Mouse (Mus musculus): Measurements from ENCODE around the gene Plppr3.
A peak's percentile ranks its signal among the peaks of the same experiment; 100 is the strongest.

Plppr3 gene

DNA sequence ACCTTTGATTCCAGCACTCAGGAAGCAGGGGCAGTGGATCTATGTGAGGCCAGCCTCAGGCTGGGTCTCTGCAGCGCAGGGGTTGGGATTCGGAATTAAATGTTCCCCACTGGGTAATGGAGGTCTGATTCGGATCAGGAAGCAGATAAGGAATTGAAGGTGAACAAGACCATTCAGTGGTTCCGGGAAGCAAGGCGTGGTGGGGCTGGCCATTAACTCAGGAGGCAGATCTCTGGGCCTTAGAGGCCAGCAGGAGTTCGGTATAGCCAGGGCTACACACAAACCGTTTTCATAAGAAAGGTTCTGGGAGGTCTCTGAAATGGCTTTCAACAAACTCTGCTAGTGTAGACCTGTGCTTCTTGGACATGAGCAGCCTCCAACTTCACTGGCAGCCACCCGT is 21.6 kb downstream of the Plppr3 start:
- no peak for DNase-seq (ENCODE audit: low read depth)

DNA sequence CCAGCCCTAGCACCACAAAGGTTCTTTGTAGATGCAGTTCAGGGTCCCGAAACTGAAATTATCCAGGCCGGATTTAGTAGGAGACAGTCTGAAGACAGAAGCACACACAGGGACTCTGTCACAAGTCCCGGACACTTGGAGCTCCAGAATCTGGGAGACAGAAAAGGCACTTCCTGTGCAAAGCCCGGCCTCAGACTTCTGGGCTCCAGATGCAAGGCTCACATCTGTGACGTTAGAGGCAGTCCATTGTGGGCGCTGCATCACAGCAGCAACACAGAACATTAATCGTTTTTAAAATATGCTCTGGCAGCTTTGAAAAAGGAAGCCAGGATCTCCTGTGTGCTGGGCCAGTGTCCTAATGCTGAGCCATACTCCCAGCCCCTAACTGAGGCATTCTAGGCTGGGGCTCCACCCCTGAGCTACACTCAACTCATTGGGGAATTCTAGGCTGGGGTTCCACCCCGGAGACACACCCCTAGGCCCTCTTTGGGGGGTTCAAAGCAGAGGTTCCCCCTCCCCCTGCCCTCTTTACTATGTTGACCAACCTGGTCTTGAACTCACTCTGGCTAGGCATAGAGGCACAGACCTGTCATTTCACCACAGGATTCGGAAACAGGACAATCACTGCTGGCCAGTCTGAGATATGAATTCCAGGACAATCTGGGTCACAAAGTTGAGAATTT is 22.2 kb downstream of the Plppr3 start:
- DNase-seq (ENCODE audit: low read depth) = peak; percentile 88

DNA sequence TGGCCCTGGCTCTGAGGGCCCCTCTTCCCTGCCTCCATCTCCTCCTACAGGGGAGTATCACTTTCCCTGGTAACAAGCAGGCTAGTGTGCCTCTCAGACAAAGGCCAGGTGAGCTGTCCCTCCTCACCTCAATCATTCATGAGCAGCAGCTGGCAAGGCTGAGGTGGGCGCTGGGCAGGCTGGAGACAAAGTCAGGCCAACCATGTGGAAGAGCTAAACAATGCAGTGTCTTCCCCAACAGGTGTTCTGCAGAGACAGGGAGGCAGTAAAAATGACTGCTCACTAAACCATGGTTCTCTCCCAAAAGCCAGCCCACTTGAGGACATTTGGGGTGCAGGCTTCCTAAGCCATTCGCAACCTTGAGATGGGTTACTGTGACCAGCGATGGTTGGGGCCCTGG is 22.8 kb downstream of the Plppr3 start:
- no peak for DNase-seq (ENCODE audit: low read depth)

DNA sequence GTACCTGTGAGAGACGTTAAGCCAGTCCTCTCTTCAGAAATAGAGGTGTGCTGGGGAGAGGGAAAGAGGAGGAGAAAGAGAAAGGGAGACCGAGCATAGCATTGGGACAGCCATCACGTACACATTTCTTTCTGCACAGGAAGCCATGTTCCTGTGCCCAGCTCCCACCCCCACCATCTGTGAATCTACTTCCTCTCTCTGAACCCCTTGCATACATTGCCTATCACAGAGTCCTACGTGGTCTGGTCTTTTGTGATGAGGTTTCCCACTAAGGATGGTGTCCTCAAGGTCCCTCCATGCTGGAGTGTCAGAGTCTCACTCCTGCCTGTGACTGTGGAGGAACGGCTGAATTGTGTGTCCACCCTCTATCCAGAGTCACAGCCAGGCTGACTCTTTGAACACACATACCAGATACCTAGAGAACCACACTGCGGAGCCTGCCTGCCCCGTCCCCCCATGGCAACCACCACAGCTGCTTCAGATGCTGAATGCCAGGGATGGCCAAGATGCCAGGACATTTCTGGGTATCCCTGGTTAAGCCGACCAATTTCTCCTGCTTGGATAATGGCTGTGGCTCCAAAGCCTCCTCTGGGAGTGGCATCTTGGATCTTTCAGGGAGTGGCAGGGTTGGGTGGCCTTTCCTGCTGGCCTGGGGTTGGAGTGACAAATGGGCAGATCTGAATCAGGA is 24.3 kb downstream of the Plppr3 start:
- no peak for DNase-seq (ENCODE audit: low read depth)

DNA sequence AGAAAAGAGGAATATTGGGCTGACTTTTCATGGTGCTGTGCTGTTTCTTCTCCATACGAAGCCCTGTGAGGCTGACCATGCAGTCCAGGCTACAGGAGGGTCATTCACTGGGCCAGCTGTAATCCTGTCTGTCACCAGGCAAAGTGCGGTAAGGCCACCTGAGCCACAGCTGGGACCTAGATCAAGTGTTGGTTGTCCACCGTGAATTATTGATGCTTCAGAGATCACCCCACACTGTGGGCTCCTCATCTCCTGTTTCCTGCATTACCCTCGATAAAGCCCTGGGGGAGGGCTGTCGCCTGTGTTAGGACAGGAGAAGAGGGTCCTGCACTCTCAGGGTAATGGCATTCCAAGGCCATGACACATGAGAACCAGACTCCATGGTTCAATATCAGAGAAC is 27.9 kb downstream of the Plppr3 start:
- DNase-seq (ENCODE audit: low read depth) = no peak

- peak; percentile 53 for DNase-seq (ENCODE audit: low read depth)
These were observed 31.0 kb downstream of the Plppr3 start for GRCm38 (mm10) chr10:79843476-79843875.

DNA sequence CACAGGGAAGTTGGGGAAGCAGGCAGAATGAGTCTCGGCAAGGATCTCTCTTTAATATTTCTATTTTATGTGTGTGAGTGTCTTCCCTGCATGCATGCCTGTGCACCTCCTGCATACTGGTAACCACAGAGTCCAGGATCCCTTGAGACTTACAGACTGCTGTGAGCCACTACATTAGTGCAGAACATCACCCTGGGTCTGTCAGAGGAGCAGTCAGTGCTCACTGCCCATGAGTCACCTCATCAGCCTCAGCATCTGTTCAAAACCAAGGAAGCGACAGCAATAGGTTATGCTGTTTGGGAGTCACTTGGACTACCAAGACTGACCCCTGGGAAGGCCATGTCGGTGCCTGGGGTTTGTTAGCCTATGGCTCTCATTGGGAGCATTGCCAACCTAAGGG is 32.1 kb downstream of the Plppr3 start:
- DNase-seq (ENCODE audit: low read depth) = peak; percentile 59

- DNase-seq (ENCODE audit: low read depth) = peak; percentile 89
These were observed 33.5 kb downstream of the Plppr3 start for GRCm38 (mm10) chr10:79840644-79841551.

DNA sequence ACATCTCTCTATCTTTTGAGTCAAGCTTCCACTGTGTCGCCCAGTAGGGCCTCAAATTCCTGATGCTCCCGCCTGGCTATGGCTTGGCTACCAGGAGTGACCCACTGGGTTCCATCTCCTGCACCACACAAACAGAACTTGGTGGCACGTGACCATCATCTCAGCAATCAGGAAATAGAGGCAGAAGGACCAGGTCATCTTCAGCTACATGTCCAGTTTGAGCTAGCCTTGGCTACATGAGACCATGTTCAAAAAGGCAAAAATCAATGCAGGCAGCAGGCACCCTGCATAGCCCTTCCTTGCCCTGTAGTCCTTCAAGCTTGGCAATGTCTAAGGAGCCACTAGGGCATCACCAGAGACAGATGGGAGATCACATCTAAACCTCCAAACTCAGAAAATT is 34.3 kb downstream of the Plppr3 start:
- DNase-seq (ENCODE audit: low read depth) = no peak

GRCm38 (mm10) chr10:79838151-79838550 is 36.3 kb downstream of the Plppr3 start:
- no peak for DNase-seq (ENCODE audit: low read depth)

GRCm38 (mm10) chr10:79836918-79837317 is 37.5 kb downstream of the Plppr3 start:
- DNase-seq (ENCODE audit: low read depth) = no peak

DNA sequence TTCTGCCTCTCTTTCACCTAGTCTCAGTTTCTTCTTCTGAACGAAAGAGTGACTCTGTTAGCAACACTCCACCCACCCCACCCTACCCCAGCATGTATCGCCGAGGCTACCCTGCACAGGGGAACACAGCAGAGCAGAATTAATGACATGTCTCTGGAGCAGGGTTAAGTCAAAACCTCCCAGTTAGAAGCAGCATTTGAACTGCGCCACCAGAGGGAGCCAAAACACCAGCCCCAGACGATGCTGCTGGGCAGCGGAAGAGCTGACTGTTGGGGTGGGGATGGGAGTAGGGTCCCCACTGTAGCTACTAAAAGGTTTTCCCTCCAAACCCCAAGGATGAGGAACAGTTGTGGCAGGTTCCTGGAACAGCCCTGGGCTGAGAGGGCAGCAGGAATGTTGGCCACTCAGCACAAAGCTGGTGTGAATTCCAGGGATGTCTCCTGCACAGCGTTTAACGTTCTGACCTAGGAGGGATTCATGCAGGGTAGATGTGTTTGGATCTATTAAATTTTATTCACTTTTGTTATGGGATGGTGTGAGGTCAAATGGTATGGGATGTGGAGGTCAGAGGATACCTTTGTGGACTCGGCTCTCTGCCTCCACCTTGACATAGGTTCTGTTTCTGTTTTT is 39.5 kb downstream of the Plppr3 start:
- DNase-seq (ENCODE audit: low read depth) = peak; percentile 89

GRCm38 (mm10) chr10:79832786-79833181 is 41.6 kb downstream of the Plppr3 start:
- no peak for DNase-seq (ENCODE audit: low read depth)

- no peak for DNase-seq (ENCODE audit: low read depth)
These were observed 42.2 kb downstream of the Plppr3 start for GRCm38 (mm10) chr10:79832026-79832785.

DNA sequence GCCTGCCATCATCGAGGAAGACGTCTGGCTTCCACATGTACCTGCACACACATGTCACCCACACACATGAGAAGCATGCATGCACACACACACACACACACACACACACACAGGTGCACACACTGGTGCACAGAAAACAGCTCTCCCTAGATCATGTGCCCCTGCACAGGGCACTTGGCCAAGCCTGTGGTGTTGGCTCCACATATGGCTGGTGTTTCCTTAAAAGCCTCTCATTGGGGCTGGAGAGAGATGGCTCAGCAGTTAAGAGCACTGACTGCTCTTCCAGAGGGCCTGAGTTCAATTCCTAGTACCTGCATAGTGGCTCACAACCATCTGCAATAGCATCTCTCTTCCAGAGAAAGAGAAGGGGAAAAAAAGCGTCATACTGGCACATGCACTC is 42.9 kb downstream of the Plppr3 start:
- DNase-seq (ENCODE audit: low read depth) = peak; percentile 80

DNA sequence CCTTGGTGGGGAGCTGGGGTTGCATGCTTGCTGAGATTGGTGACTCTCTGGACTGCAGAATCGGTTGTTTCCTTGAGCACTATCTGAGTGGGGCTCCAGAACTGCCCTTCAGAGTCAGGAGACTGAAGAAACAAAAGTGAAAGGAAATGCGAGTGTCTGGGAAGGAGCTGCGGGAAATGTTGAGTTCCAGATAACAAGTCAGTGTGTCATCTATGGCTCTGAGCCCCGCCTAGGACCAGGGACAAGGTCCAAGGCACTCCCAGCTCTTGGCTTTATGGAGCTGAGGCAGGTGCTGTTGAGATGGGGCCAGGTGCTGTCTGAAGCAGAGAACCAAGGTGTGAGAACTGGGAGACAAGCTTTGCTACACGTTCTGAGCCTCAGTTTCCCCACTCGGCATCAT is 50.0 kb downstream of the Plppr3 start:
- DNase-seq (ENCODE audit: low read depth) = peak; percentile 78

DNA sequence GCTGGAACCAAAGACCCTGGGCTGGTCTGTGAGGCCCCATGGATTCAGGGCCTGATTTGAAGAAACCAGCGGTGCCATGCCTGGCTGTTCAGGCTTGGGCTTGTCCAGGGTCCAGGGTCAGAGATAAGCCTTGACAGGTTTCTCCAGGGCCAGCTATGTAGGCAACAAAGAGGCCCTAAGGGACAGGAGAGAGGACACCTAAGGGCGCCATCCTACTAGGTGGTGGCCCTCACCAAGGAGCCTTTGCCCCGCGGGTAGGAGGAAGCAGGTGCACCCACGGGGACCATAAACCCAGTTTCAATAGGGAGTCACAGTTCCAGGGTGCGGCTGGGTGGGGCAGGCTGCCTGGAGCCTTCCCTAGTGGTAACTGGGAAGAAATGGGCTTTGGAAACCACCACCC is 51.4 kb downstream of the Plppr3 start:
- no peak for DNase-seq (ENCODE audit: low read depth)

- DNase-seq (ENCODE audit: low read depth) = no peak
These were observed 52.1 kb downstream of the Plppr3 start for GRCm38 (mm10) chr10:79822372-79822771.

GRCm38 (mm10) chr10:79821731-79822130 is 52.7 kb downstream of the Plppr3 start:
- no peak for DNase-seq (ENCODE audit: low read depth)

DNA sequence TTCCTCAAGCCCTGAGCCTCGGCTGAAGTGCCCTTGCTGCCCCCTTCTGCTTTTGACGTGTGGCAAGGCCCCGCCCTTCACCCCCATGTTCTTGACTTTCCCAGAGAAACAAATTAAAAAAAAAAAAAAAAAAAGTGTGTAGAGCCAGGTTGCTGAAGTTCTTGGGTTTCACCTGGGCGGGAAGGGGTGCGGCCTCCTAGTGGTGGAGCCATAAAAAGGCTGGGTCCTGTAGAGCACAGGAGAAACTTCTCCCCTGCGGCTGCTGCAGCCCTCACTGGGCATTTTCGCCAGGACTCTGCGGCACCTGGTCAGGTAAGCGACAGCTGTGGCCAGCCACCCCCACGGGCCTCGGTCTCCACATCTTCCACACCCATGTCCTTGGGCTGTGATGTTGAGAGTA is 53.7 kb downstream of the Plppr3 start, which contains the start of gene Misp:
Gene Misp (plus strand): TSS at position 208 of the 400 bp plus-strand sequence.
- no peak for DNase-seq (ENCODE audit: low read depth)

DNA sequence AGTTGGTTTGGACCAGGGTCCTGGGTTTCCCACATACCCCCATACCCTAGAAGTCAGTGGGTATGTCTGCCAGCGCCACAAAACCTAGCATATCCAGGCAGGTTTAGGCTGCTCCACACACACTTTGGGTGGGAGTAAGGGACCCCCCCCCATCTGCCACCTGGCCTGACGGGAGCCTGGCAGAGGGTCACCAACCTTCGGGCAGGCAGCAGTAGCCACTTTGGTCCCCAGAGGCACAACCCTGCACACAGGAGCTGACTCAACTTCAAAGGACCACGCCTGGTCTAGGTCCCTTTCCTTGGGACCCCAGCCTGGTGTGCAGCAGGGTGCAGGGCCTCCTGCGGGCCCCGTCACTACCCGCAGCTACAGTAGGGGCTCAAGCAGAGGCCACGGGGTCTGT is 54.2 kb downstream of the Plppr3 start:
- no peak for DNase-seq (ENCODE audit: low read depth)

All from NIH3T3 (cell line).